Mouse (Mus musculus) E14TG2a.4 (cell line): ENCODE results near the gene Hoxd3.

Experiments used
- CTCF ChIP-seq: conservative IDR thresholded peaks from 2 replicates; pipeline ENCODE4 v1.5.1; 2014; ENCODE audit warnings: low read length
- POU5F1 ChIP-seq: IDR thresholded peaks from 2 replicates; pipeline ENCODE4 v1.6.1; 2014; ENCODE audit warnings: low read length, borderline replicate concordance

DNA sequence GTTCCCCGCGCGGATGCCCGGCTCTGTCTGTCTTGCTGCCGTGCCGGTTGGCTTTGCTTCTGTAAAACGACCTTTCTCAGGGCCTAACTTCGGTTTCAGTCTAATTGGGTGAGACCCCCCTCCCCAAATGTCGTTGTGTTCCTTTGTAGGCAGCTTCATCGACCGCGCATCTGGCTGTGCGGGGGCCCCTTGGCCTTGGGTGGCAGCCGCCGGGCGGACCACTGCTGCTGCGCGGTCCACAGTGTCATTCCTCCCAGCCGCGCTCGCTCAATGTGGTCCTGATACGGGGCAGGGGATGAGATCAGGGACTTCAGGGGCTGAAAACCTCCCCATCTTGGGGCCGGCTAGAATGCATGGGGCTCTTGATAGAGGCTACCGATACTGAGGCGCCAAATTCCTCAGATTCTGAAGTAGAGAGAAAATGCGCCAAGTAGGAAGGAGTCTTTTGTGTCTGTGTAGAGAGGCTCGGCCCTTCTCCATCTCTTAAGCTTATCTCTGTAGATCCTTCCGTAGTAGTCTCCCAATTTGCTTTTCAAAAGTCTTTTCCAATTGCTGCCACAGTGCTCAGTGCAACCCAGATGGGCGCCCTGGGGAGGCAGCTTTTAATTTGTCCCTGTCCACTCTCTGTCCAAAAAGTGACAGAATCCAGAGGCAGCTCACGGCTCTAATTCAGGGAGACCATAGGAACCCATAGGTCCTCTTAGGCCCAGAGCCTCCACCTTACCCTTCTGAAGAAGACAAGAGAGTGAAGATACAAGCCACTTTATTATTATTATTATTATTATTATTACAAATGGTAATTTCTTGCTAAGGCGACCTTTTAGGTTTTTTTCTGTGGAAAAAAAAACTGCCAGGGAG, 23.8 kb upstream of the Hoxd3 start:
- TF ChIP-seq CTCF (no peak), POU5F1 (no peak)
